In genomic region chr13:112277544-112277943, GRCm38 (mm10) we compare ENCODE assay signal across 18 mouse cellular contexts.
"Had no signal": no experiment of that assay in that cellular context is flagged by ENCODE, and none has a peak within 500 bp of the region (broad histone marks: within the 10 kb centered on the region; RNA-seq: fewer than 3 reads in every experiment).

No protein-coding gene starts in this region.

- H3K9me3 ChIP-seq: limb, embryonic 12.5 days; limb, embryonic 15.5 days; liver, embryonic 15.5 days; megakaryocyte, embryonic 14.5 days; neural tube, embryonic 12.5 days; neural tube, embryonic 15.5 days had no signal

- H3K27me3 ChIP-seq: limb, embryonic 12.5 days; limb, embryonic 15.5 days; liver, embryonic 15.5 days; neural tube, embryonic 12.5 days; neural tube, embryonic 15.5 days had no signal

- H3K4me1 ChIP-seq: limb, embryonic 15.5 days; liver, embryonic 15.5 days; megakaryocyte, embryonic 14.5 days; neural tube, embryonic 15.5 days had no signal

- H3K4me2 ChIP-seq: limb, embryonic 12.5 days; limb, embryonic 15.5 days; liver, embryonic 11.5 days; liver, embryonic 15.5 days; midbrain, embryonic 11.5 days; neural tube, embryonic 12.5 days; neural tube, embryonic 15.5 days had no signal

- H3K36me3 ChIP-seq: limb, embryonic 12.5 days; limb, embryonic 15.5 days; liver, embryonic 15.5 days; neural tube, embryonic 12.5 days; neural tube, embryonic 15.5 days had no signal

- H3K27ac ChIP-seq: limb, embryonic 12.5 days; limb, embryonic 15.5 days; liver, embryonic 15.5 days; macrophage; neural tube, embryonic 12.5 days; neural tube, embryonic 15.5 days had no signal

- H3K4me3 ChIP-seq: limb, embryonic 12.5 days; limb, embryonic 15.5 days; liver, embryonic 15.5 days; megakaryocyte, embryonic 14.5 days; neural tube, embryonic 12.5 days; neural tube, embryonic 15.5 days had no signal

- DNase-seq: kidney, adult 18-20 months; kidney, adult 9 months; kidney, postnatal 14 days; kidney, postnatal 4 days; left cerebral cortex, postnatal 4 days; lung, adult 2 months; midbrain, embryonic 14.5 days; thymus, adult 18-20 months; thymus, postnatal 4 days had no signal

- H3K9ac ChIP-seq: limb, embryonic 12.5 days; limb, embryonic 15.5 days; liver, embryonic 15.5 days; neural tube, embryonic 12.5 days; neural tube, embryonic 15.5 days had no signal
